Mouse (Mus musculus) hindbrain, postnatal 0 days (tissue): Measurements from ENCODE around the gene Ndc80. TPM values are rescaled to one million over a fixed set of nuclear protein-coding genes. Genes with fewer than 3 reads are reported as not detected.
"Not testable (repeated sequence)": the region's sequence is repeated elsewhere in the genome, so short reads cannot be mapped to it uniquely, and the experiment has no call there.

Source experiments
- ATAC-seq: fragments of 200-750 bp; cut with Nextera tagmentation; 2 replicates; pipeline ENCODE4 v1.8.0; 2017; ENCODE audit warnings: mild to moderate bottlenecking, moderate TSS enrichment, moderate library complexity
- DNase-seq: peaks from one replicate; pipeline ENCODE4 v3.0.0-alpha.2; 2015; ENCODE audit warnings: low spot score
- H3K27ac ChIP-seq: fragments of 300-500 bp; sonication (generic); 2 replicates; pipeline ENCODE4 v1.5.1; 2014; ENCODE audit warnings: mild to moderate bottlenecking
- H3K27me3 ChIP-seq: fragments of 300-500 bp; sonication (generic); 2 replicates; pipeline ENCODE4 v1.6.1; 2014; ENCODE audit warnings: low read length, mixed read lengths; ENCODE audit not compliant: insufficient read depth
- H3K36me3 ChIP-seq: fragments of 300-500 bp; sonication (generic); 2 replicates; pipeline ENCODE4 v1.6.1; 2014; ENCODE audit warnings: low read length, mixed read lengths; ENCODE audit not compliant: insufficient read depth
- H3K4me1 ChIP-seq: fragments of 300-500 bp; sonication (generic); 2 replicates; pipeline ENCODE4 v1.6.1; 2014; ENCODE audit warnings: antibody characterized with exemption, low read length, mixed read lengths; ENCODE audit not compliant: insufficient read depth
- H3K4me2 ChIP-seq: fragments of 300-500 bp; sonication (generic); 2 replicates; pipeline ENCODE4 v1.6.1; 2014; ENCODE audit warnings: low read depth, mild to moderate bottlenecking, low read length, moderate library complexity, mixed read lengths
- H3K4me3 ChIP-seq: fragments of 300-500 bp; sonication (generic); 2 replicates; pipeline ENCODE4 v1.5.1; 2014; ENCODE audit warnings: low read length
- H3K9ac ChIP-seq: fragments of 300-500 bp; sonication (generic); replicated peaks from 2 replicates; pipeline ENCODE4 v1.6.1; 2014; ENCODE audit warnings: mild to moderate bottlenecking, low read length, moderate library complexity, mixed read lengths
- H3K9me3 ChIP-seq: fragments of 300-500 bp; sonication (generic); 2 replicates; pipeline ENCODE4 v1.6.1; 2016; ENCODE audit warnings: low read length, mixed read lengths
- CTCF ChIP-seq: IDR thresholded peaks from 2 replicates; pipeline ENCODE4 v1.5.1; 2016; ENCODE audit warnings: antibody characterized with exemption, control low read depth, low read depth
- WGBS: fragments of 180-500 bp; shearing (Covaris S2); extraction: QIAGEN DNeasy Blood & Tissue Kit; methylation state at CpG from one replicate; pipeline ENCODE4 v1.1.7; 2014; 5-methylcytosine and 5-hydroxymethylcytosine counted together
- polyA plus RNA-seq: library from polyadenylated mRNA; unstranded; fragments of >200 nt; fragmentation: Nextera tagmentation; extraction: Ambion mirVana; gene quantifications from 2 replicates; pipeline ENCODE4 v1.2.1, GENCODE M21; 2015
- total RNA-seq: library from RNA; depleted of rRNA; stranded (reverse); fragments of >200 nt; gene quantifications from 2 replicates; pipeline ENCODE4 v1.2.3, GENCODE M21; 2014

The Ndc80 gene
- total and polyA plus RNA-seq, 2 experiments from 2014 or later = 3.8 to 6.8 TPM

DNA sequence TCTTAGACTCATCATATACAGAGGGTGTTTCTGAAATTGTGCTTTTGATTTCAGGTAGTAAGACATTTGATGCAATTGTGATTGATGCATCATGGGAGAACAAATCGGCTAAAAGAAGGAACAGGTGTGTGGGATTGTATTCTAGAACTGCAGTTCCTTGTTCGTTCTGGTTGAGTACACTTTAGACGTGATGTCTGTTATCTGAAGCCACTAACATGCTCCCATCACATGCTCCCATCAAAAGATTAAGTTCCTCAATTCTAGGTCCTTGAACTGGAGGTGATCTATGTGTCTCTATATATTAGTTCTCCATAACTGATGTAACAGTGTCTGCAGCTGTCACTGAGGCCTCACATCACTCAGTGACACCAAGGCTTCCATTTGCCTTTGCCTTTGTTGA, 10.5 kb upstream of the Ndc80 start:
- DNase-seq = no peak
- H3K4me1 ChIP-seq = no peaks in the 10 kb centered on the region
- H3K36me3 ChIP-seq = no peaks in the 10 kb centered on the region
- WGBS = 89% methylated on average over 3 of the region's 3 CpGs
- H3K4me3 ChIP-seq = no peak overlapping the region
- H3K27me3 ChIP-seq = no peaks in the 10 kb centered on the region
- H3K27ac ChIP-seq = no peak overlapping the region
- no peak for ATAC-seq
- TF ChIP-seq CTCF = no peak
- no peak overlapping the region for H3K9ac ChIP-seq
- H3K9me3 ChIP-seq = no peaks in the 10 kb centered on the region
- no peak overlapping the region for H3K4me2 ChIP-seq

DNA sequence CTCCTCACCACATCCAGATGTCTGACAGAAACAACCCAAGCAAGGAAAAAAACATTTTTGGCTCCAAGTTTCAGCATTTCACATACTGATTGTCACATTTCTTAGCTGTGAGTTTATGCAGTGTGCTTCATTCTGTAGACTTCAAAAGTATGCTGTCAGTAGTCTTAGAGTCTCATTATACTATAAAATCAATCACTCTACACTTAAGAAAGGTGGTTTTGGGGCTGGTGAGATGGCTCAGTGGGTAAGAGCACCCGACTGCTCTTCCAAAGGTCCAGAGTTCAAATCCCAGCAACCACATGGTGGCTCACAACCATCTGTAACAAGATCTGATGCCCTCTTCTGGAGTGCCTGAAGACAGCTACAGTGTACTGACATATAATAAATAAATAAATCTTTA, 8.9 kb upstream of the Ndc80 start:
- not testable (repeated sequence) for H3K4me2 ChIP-seq, DNase-seq, H3K4me1 ChIP-seq, H3K4me3 ChIP-seq, H3K9ac ChIP-seq, ATAC-seq, H3K27ac ChIP-seq, H3K36me3 ChIP-seq, H3K27me3 ChIP-seq, H3K9me3 ChIP-seq
- 56% methylated on average over 1 of the region's 1 CpGs for WGBS

DNA sequence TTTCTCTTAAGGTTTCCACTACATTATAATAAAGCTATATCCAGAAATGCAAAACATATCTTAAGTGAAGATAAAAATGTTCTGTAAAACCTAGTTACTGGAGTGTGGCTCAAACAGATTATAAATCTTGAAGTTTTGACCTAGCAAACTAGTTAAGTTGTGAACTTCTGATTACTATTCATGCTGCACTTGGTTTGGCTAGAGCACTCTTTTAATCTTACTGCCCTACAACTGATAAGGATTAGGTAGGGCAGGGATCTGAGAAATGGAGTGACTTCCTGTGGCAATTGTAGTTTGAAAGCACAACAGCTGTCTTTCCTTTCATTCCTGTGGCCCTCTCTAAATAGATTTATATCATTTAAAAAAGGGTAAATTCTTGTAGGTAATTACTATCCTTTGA, 1.4 kb upstream of the Ndc80 start:
- H3K27me3 ChIP-seq = no peaks in the 10 kb centered on the region

DNA sequence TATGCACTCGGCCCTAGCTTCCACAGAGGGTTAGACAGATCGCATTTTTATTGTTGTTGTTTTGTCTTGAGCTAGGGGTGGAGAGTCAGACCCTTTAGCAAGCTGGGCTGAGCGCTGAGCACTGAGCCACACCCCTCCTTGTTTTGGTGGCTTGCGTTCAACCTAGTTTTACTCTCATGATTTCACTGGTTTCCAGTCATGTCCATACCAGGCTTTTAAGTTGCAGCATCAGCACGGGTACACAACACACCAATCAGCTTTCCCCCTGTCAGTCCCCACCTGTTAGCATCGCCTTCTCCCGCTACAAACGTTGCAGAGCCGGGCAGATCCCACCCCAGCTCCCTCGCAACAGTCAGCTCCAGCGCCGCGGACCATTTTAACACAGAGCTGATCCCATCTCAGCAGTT, 352 bp downstream of the Ndc80 start:
- Histone ChIP-seq H3K27me3 (no peaks in the 10 kb centered on the region), H3K4me3 (peak overlapping the region; percentile 57), H3K9me3 (no peaks in the 10 kb centered on the region), H3K9ac (peak overlapping the region; percentile 37), H3K27ac (peak overlapping the region; percentile 95), H3K36me3 (no peaks in the 10 kb centered on the region), H3K4me1 (no peaks in the 10 kb centered on the region), H3K4me2 (peak overlapping the region; percentile 89)
- WGBS = under 1% methylated on average over 13 of the region's 13 CpGs
- ATAC-seq (0 out of 2 replicates have a peak, but pooled peaks have one; percentile 3), DNase-seq (peak; percentile 1)
- TF ChIP-seq CTCF = no peak

More for the DNA sequence above, 1.4 kb upstream of the Ndc80 start:
- TF ChIP-seq CTCF = no peak
- Histone ChIP-seq H3K4me1 (no peaks in the 10 kb centered on the region), H3K9me3 (no peaks in the 10 kb centered on the region), H3K9ac (no peak overlapping the region), H3K4me3 (no peak overlapping the region), H3K27ac (no peak overlapping the region), H3K36me3 (no peaks in the 10 kb centered on the region), H3K4me2 (no peak overlapping the region; the same call in 1 of the 2 replicates)
- DNase-seq = no peak
- ATAC-seq = no peak

DNA sequence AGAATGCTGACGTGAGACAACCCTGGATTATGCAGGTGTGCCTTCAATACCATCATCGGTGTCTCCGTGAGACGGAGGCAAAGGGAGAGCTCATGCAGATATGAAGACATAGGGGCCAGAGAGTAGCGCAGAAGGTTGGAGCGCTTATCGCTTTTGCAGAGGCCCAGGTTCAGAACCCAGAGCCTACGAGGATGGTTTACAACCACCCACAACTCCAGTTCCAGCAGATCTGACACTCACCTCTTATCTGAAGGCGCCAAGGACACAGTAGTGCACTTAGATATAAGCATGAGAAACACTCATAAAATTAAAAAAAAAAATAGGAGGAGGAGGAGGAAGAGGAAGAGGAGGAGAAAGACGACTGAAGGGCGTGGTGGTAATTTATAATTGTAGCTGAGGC, 16.4 kb downstream of the Ndc80 start:
- Histone ChIP-seq H3K9me3 (no peaks in the 10 kb centered on the region), H3K4me1 (no peaks in the 10 kb centered on the region), H3K36me3 (no peaks in the 10 kb centered on the region), H3K27ac (no peak overlapping the region), H3K9ac (no peak overlapping the region), H3K4me2 (no peak overlapping the region), H3K27me3 (no peaks in the 10 kb centered on the region), H3K4me3 (no peak overlapping the region)
- ATAC-seq = no peak
- WGBS = 96% methylated on average over 11 of the region's 11 CpGs
- no peak for TF ChIP-seq CTCF
- DNase-seq = no peak

DNA sequence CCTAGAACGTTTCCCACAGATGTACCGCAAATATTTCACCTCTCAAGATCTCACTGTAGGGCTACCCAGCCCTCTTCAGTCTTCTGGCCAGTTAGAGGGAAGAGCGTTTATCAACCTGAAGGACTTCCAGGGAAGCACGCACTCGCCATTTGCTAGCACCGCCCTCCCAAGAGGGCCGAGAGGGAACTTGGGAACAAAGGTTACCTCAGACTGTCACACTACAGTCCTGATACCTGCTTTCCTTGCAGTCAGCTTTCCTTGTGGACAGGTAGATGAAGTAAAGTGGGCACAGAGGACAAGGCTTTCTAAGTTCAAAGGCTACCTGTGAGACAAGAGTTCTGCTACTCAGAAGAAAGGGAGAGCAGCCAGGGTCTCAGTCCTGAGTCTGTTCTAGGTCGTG, 19.8 kb downstream of the Ndc80 start:
- H3K4me1 ChIP-seq = no peaks in the 10 kb centered on the region
- H3K27ac ChIP-seq = no peak overlapping the region
- H3K9ac ChIP-seq = no peak overlapping the region
- 93% methylated on average over 8 of the region's 8 CpGs for WGBS
- H3K4me2 ChIP-seq = no peak overlapping the region
- DNase-seq (no peak), ATAC-seq (no peak)
- no peak overlapping the region for H3K4me3 ChIP-seq
- no peak for TF ChIP-seq CTCF
- no peaks in the 10 kb centered on the region for H3K27me3 ChIP-seq
- H3K9me3 ChIP-seq = no peaks in the 10 kb centered on the region
- H3K36me3 ChIP-seq = no peaks in the 10 kb centered on the region

DNA sequence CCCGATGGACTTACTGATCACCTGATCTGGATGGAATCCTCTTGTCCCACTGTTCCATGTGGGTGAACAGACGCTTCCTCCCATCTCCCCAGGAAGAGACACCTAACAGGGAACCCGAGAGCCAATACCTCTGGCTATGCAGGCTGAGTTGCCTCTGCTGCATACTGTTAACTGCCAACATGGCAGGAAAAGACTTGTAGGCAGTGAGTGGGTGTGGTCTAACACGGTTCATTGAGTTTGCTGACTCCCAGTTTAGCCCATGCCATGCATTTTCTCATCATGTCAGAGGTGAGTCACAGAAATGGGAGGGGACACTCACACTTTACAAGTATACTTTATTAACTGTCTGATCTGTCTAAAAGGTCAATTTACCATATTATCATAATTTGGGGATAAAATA, 30.9 kb downstream of the Ndc80 start:
- no peak for DNase-seq
- Histone ChIP-seq H3K27me3 (no peaks in the 10 kb centered on the region), H3K9ac (no peak overlapping the region), H3K4me1 (no peaks in the 10 kb centered on the region), H3K36me3 (no peaks in the 10 kb centered on the region), H3K4me2 (no peak overlapping the region), H3K27ac (no peak overlapping the region), H3K9me3 (no peaks in the 10 kb centered on the region), H3K4me3 (no peak overlapping the region)
- no peak for ATAC-seq
- no peak for TF ChIP-seq CTCF
- WGBS = 95% methylated on average over 4 of the region's 4 CpGs
